Mouse (Mus musculus) embryonic fibroblast, embryonic 13.5 days (primary cell): ENCODE results near the gene Nfic.

ENCODE experiments used
- CTCF ChIP-seq: IDR thresholded peaks from 2 replicates; pipeline ENCODE4 v1.5.1; 2011; ENCODE audit warnings: mild to moderate bottlenecking, control low read depth, low read length, moderate library complexity, borderline replicate concordance; ENCODE audit not compliant: insufficient read depth
- POLR2A ChIP-seq: IDR thresholded peaks from 2 replicates; pipeline ENCODE4 v1.6.1; 2011; ENCODE audit warnings: low read depth, mild to moderate bottlenecking, control low read depth, low read length, moderate library complexity

- TF ChIP-seq POLR2A (no peak), CTCF (no peak)
Observed at GRCm38 (mm10) chr10:81464405-81465264, 9.2 kb upstream of the Nfic start.
